Mouse (Mus musculus): ENCODE results near the gene A830005F24Rik.

The A830005F24Rik gene

GRCm38 (mm10) chr13:48544391-48544790 is 31.0 kb downstream of the A830005F24Rik start:
- in situ Hi-C loops (cut with MboI; ENCODE audit: low sequenced_read_pairs): no loop called here

DNA sequence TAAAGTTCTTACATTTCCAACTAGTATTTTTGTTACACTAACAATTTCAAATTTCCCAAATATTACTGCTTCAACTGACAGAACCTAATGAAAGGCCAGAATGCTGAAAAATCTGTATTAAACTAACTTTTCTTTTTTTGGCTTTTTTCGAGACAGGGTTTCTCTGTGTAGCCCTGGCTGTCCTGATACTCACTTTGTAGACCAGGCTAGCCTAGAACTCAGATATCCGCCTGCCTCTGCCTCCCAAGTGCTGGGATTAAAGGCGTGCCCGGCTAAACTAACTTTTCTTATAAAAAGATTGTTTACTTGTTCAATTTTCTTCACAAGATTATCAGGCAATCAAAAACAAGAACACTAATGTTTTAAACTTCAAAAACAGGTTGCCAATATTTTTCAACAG is 31.5 kb downstream of the A830005F24Rik start:
- in situ Hi-C loops (cut with MboI; ENCODE audit: low sequenced_read_pairs): no loop called here

- in situ Hi-C loops (cut with MboI; ENCODE audit: low sequenced_read_pairs): no loop called here
Observed at GRCm38 (mm10) chr13:48545476-48546281, 32.3 kb downstream of the A830005F24Rik start.

DNA sequence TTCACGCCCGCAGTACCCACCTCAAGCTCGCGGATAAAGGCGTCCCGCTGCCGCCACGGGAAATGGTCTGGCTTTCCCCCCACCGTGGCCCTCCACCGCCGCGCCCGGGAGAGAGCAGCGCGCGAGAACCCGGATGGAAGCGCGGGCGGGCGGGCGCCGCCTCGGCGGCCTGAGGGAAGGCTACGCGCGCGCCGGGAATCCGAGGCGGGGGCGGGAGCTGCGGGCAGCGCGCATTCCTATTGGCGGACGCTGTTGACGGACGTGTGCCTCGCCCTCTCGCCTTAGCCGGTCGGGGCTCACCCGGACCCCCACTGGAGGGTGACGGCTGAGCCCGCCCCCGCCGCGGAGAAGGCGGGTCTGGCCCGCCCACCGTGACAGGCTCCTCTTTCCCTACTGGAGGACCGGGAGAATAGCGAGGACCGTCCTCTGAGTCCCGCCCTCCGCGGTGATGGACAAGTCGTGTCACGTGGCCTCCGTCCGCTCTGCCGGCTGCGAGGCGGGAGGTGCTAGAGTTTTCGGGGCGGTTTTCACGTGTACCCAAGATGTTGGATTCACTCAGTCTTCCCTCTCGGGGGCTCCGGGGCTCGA is 33.1 kb downstream of the A830005F24Rik start:
- in situ Hi-C loops (cut with MboI; ENCODE audit: low sequenced_read_pairs): no loop called here

DNA sequence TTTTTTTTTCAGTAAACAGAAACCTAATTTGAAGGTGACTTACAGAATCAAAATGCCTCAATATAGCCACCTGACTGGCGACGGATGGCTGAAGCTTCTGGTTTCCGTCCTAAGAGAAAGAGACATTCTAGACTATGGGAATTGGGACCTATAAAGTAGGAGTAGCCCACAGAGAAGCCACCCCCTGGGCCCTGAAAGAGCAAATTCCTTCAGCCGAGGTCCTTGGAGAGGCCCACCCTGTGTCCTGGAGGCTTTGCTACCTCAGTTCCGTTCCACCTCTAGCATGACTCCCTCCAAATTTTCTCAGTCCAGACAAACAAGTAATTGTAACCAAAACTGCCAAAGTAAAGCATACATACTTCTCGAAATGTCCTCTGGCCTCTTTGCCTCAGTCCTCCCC is 34.3 kb downstream of the A830005F24Rik start:
- in situ Hi-C loops (cut with MboI; ENCODE audit: low sequenced_read_pairs): no loop called here

DNA sequence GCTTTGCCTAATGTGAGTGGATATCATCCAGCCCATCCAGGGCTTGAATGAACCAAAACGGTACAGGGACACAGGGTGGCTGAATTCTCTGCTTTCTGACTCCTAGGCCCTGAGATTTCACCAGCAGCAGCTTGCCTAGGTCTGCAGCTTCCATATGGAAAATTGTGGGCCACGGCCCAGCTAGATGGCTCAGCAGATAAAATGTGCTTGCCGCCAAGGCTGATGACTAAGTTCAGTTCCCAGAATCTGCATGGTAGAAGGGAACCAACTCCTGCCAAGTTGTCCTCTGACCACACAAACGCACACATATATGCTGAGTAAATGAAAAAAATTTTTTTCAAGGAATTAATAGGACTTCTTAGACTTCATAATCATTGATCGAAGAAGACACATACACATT is 34.9 kb downstream of the A830005F24Rik start:
- in situ Hi-C loops (cut with MboI; ENCODE audit: low sequenced_read_pairs): no loop called here

- in situ Hi-C loops (cut with MboI; ENCODE audit: low sequenced_read_pairs): no loop called here
Observed at GRCm38 (mm10) chr13:48552181-48553090, 39.1 kb downstream of the A830005F24Rik start.

DNA sequence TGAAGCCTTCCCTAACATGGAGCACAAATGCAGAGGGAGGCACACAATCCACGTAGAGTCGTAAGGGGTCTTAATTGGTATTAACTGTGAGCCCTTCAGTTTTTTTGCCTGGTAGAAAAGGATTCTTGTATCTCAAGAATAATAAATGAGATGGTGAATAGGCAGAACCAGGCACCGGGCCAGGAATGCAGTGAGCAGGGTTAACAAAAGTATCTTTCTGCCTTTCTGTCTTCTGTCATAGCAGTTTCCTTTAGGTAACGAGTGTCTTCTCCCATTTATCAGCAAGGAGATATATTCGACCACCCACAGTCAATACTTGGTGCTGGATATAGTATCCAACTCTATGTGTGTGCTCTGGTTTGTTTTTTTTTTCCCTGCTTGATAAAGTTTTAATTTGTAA is 40.1 kb downstream of the A830005F24Rik start:
- in situ Hi-C loops (cut with MboI; ENCODE audit: low sequenced_read_pairs): no loop called here

DNA sequence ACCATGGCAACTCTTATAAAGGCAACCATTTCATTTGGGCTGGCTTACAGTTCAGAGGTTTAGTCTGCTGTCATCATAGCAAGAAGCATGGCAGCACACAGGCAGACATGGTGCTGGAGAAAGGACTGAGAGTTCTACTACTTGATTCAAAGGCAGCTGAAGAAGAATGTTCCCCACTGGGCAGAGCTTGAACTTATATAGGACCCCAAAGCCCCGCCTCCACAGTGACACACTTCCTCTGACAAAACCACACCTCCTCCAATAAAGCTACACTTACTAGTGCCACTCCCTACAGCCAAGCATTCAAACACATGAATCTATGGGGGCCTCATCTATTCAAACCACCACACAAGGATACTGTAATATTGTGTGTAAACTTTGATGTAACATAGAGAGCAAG is 41.2 kb downstream of the A830005F24Rik start:
- in situ Hi-C loops (cut with MboI; ENCODE audit: low sequenced_read_pairs): no loop called here

GRCm38 (mm10) chr13:48555976-48556375 is 42.6 kb downstream of the A830005F24Rik start:
- in situ Hi-C loops (cut with MboI; ENCODE audit: low sequenced_read_pairs): no loop called here

GRCm38 (mm10) chr13:48561481-48561880 is 48.1 kb downstream of the A830005F24Rik start:
- in situ Hi-C loops (cut with MboI; ENCODE audit: low sequenced_read_pairs): no loop called here

- in situ Hi-C loops (cut with MboI; ENCODE audit: low sequenced_read_pairs): no loop called here
Observed at GRCm38 (mm10) chr13:48562336-48562735, 49.0 kb downstream of the A830005F24Rik start.
